Mouse (Mus musculus) lung, adult 10 weeks (tissue): Measurements from ENCODE around the gene Rsph4a. TPM values are rescaled to one million over a fixed set of nuclear protein-coding genes. Genes with fewer than 3 reads are reported as not detected.

Source experiments
- polyA plus RNA-seq: library from polyadenylated mRNA; stranded (reverse); fragments of 350-450 nt; fragmentation: Illumina TruSeq; extraction: RNeasy Lipid Tissue Mini Kit (QIAGEN cat#74804); gene quantifications from one replicate; pipeline ENCODE4 v1.2.3, GENCODE M21; 2014; ENCODE audit warnings: low read depth, low replicate concordance; ENCODE audit not compliant: insufficient read depth

The Rsph4a gene
- polyA plus RNA-seq, result 4.5 TPM

DNA sequence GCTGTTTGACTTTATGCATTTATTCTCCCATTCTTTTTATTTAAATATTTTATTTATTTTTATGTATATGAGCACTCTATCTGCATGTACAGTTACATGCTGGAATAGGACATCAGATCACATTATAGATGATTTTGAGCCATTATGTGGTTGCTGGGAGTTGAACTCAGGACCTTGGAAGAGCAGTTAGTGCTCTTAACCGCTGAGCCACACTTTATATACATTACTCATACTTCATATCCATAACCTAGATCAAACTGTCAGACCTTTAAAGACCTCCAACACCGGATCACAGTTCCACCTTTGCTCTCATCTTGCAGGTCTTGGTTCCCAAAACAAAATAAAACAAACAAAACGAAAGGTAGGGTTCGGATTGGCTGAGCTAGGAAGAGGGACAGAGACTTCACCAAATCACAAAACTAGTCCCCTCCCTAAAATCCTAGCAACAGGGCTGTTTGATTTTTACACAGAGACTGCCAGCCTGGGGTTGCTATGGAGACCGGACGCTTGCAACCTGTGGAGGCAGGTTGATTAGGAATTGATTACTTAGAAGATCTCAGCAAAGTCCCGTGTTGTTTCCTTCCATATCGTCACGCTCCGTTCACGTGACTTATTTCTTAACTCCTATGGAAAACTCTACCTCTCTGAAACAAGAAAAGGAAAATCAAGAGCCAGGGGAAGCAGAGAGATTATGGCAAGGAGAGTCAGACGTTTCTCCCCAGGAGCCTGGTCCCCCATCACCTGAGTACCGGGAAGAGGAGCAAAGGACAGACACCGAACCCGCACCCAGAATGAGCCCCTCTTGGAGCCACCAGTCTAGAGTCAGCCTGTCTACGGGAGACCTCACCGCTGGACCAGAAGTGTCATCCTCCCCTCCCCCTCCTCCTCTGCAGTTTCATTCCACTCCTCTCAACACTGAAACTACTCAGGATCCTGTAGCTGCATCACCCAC lies at the start of gene Rsph4a:
Gene Rsph4a (plus strand): TSS at position 582 of the 952 bp plus-strand sequence.

DNA sequence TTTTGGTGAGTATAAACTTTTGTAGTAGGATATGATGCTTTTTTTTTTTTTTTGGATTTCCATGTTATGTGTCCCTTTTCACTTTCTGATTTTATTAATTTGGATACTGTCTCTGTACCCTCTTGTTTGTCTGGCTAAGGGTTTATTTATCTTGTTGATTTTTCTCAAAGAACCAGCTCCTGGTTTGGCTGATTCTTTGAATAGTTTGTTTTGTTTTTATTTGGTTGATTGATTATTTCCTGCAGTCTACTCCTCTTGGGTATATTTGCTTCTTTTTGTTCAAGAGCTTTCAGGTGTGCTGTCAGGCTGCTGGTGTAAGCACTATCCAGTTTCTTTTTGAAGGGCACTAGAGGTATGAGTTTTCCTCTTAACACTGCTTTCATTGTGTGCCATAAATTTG lies 47.5 kb upstream of the Rsph4a start, which contains the start of gene Sult3a1:
Gene Sult3a1 (plus strand): TSS at position 301 of the 400 bp plus-strand sequence.

DNA sequence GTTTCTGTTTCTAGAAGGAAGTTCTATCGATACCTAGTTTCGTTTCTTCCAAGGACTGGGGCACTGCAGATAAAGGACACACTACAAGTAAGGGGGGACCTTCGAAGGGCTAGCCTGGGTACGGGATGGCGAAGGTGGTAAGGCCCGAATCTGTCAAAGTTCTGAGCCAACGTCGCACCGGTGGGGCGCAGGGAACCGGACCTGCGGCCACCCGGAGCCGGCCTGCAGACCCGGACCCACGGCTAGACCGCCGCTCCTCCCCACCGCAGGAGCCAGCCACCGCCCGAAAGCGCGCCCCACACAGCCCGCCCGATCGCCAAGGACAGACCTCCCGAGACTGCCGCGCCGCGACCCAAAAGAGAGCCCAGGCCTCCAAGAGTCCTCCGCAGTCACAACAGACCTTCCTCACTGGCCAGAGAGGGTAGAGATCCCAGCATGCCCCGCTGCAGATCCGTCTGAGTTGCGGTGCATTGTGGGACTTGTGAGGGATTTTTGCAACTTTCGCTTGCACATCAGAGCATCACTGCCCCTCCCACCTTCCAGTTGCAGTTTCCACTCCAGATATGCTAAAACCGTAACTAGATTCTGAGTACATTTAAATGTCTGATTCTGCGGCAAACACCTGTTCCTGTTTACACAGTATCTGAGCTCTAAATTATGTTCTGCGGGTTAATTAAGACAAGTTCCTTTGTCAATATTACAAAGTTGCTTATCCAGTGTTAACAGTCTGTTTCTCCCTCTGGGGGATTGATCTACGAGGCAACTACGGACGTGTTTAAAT lies 46.1 kb downstream of the Rsph4a start, which contains the start of gene Zup1:
Gene Zup1 (minus strand): TSS at position 467 of the 781 bp plus-strand sequence.

Other genes starting within 250 kb of the Rsph4a start
- gene Sult3a2, start 118.4 kb upstream of the Rsph4a start, polyA plus RNA-seq, result not detected
- not detected for gene Sult3a1, start 47.4 kb upstream of the Rsph4a start, polyA plus RNA-seq
- 9.0 TPM for gene Zup1, start 46.2 kb downstream of the Rsph4a start, polyA plus RNA-seq
- gene Rwdd1, start 114.5 kb downstream of the Rsph4a start, polyA plus RNA-seq, result 64.5 TPM
- not detected for gene Trappc3l, start 132.5 kb downstream of the Rsph4a start, polyA plus RNA-seq
- not detected for gene Calhm4, start 139.2 kb downstream of the Rsph4a start, polyA plus RNA-seq
- 2.4 TPM for gene Calhm5, start 191.4 kb downstream of the Rsph4a start, polyA plus RNA-seq
- gene Calhm6, start 222.9 kb downstream of the Rsph4a start, polyA plus RNA-seq, result 1.9 TPM